Mouse (Mus musculus): ENCODE results near the gene Scube1. TPM values are rescaled to one million over a fixed set of nuclear protein-coding genes. Genes with fewer than 3 reads are reported as not detected.
A peak's percentile ranks its signal among the peaks of the same experiment; 100 is the strongest.

The Scube1 gene
- polyA plus RNA-seq (2012; rRNA removed) = 31.2 and 40.8 TPM in 2 replicates
- polyA plus RNA-seq (2014; fragmentation: Nextera tagmentation; extraction: Ambion mirVana) = 13.9 and 15.9 TPM in 2 replicates

- Histone ChIP-seq H3K4me2 (replicated peaks; ENCODE audit: low read depth, low read length, severe bottlenecking) (peak within 1 kb of the TSS; percentile 96), H3K36me3 (ENCODE audit: control insufficient read depth, insufficient read depth, low read length) (no peaks in the 10 kb centered on the region), H3K27me3 (ENCODE audit: control insufficient read depth, insufficient read depth, low read length) (peaks cover 35% of the 10 kb centered on the region), H3K9ac (ENCODE audit: low read depth, low read length, severe bottlenecking) (peak within 1 kb of the TSS; percentile 61), H3K27ac (replicated peaks; ENCODE audit: low read depth, low read length) (no peak within 1 kb of the TSS), H3K9me3 (ENCODE audit: control insufficient read depth, low read length) (no peaks in the 10 kb centered on the region), H3K4me1 (ENCODE audit: control insufficient read depth, insufficient read depth, low read length) (peaks cover 11% of the 10 kb centered on the region; the same call in 1 of the 2 replicates), H3K4me3 (replicated peaks; ENCODE audit: low read length) (peak within 1 kb of the TSS; percentile 68)
- ATAC-seq (ENCODE audit: low FRiP score, low read depth) (peak; percentile 94), DNase-seq (ENCODE audit: low spot score) (peak; percentile 81)
- 0 out of 2 replicates have a peak, but pooled peaks have one; percentile 36 for TF ChIP-seq POLR2A (IDR thresholded peaks at IDR 0.05; ENCODE audit: borderline replicate concordance, extremely low read depth, insufficient read depth, insufficient read length)
- WGBS = under 1% methylated on average over 31 of the region's 51 CpGs
Observed at GRCm38 (mm10) chr15:83724886-83725269, at the start of gene Scube1. Gene Scube1, minus strand, starts transcription at chr15:83725021.

DNA sequence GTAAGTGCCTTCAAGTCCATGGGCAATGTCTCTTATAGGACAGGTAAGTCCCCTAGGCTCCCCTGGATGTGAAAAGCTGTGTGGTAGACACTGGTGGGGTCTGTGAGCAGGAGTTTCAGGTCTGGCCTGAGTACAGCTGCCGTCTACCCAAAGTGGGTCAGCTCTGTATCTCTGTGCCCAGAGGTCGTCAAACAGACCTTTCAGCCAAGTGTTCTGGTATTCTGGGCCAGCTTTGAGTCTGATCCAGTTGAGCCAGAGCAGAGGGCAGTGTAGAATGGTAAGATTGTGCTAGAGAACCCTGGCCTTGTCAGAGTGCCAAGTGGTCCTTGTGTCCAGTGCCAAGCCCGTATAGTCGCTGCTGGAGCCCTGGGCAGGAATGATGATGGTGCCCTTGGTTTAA lies 48.1 kb upstream of the Scube1 start:
- H3K27ac ChIP-seq (replicated peaks; ENCODE audit: low read depth, low read length) = no peak overlapping the region
- WGBS = 89% methylated on average over 4 of the region's 4 CpGs
- DNase-seq (ENCODE audit: low spot score) = no peak
- peaks cover 9% of the 10 kb centered on the region; the same call in 1 of the 2 replicates for H3K27me3 ChIP-seq (ENCODE audit: control insufficient read depth, insufficient read depth, low read length)
- no peak overlapping the region for H3K9ac ChIP-seq (ENCODE audit: low read depth, low read length, severe bottlenecking)
- no peaks in the 10 kb centered on the region for H3K36me3 ChIP-seq (ENCODE audit: control insufficient read depth, insufficient read depth, low read length)
- H3K4me3 ChIP-seq (replicated peaks; ENCODE audit: low read length) = no peak overlapping the region
- TF ChIP-seq POLR2A (IDR thresholded peaks at IDR 0.05; ENCODE audit: borderline replicate concordance, extremely low read depth, insufficient read depth, insufficient read length) = no peak
- H3K4me2 ChIP-seq (replicated peaks; ENCODE audit: low read depth, low read length, severe bottlenecking) = no peak overlapping the region
- no peaks in the 10 kb centered on the region for H3K4me1 ChIP-seq (ENCODE audit: control insufficient read depth, insufficient read depth, low read length)
- ATAC-seq (ENCODE audit: low FRiP score, low read depth) = no peak
- H3K9me3 ChIP-seq (ENCODE audit: control insufficient read depth, low read length) = no peaks in the 10 kb centered on the region

DNA sequence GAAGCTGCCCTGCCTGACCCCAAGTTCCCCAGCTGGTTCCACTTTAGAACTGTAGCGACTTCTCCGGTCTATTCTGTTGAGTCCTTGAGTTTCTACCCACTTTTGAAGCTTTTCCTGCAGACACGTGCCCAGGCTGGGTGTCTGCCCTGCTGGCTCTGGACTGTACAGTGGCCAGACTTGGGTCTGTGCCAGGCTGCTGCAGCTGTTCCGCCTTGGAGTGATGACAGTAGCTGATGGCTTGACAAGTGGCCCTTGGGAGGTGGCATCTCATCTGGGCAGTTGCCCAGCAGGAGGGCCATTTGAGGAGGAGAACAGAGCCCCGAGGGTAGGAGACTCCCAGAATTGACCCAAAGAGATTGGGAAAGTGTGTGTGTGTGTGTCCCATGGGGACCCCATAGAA lies 47.6 kb upstream of the Scube1 start:
- Histone ChIP-seq H3K4me1 (ENCODE audit: control insufficient read depth, insufficient read depth, low read length) (no peaks in the 10 kb centered on the region), H3K27ac (replicated peaks; ENCODE audit: low read depth, low read length) (no peak overlapping the region), H3K27me3 (ENCODE audit: control insufficient read depth, insufficient read depth, low read length) (0 out of 2 replicates have a peak, but pooled peaks cover 4% of the 10 kb centered on the region), H3K4me2 (replicated peaks; ENCODE audit: low read depth, low read length, severe bottlenecking) (no peak overlapping the region), H3K9me3 (ENCODE audit: control insufficient read depth, low read length) (no peaks in the 10 kb centered on the region), H3K36me3 (ENCODE audit: control insufficient read depth, insufficient read depth, low read length) (no peaks in the 10 kb centered on the region), H3K4me3 (replicated peaks; ENCODE audit: low read length) (no peak overlapping the region), H3K9ac (ENCODE audit: low read depth, low read length, severe bottlenecking) (no peak overlapping the region)
- ATAC-seq (ENCODE audit: low FRiP score, low read depth) (no peak), DNase-seq (ENCODE audit: low spot score) (no peak)
- WGBS = 56% methylated on average over 5 of the region's 5 CpGs
- no peak for TF ChIP-seq POLR2A (IDR thresholded peaks at IDR 0.05; ENCODE audit: borderline replicate concordance, extremely low read depth, insufficient read depth, insufficient read length)

- H3K4me2 ChIP-seq (replicated peaks; ENCODE audit: low read depth, low read length, severe bottlenecking) = no peak overlapping the region
- no peaks in the 10 kb centered on the region for H3K27me3 ChIP-seq (ENCODE audit: control insufficient read depth, insufficient read depth, low read length)
- ATAC-seq (ENCODE audit: low FRiP score, low read depth) = no peak
- H3K4me3 ChIP-seq (replicated peaks; ENCODE audit: low read length) = no peak overlapping the region
- H3K9me3 ChIP-seq (ENCODE audit: control insufficient read depth, low read length) = no peaks in the 10 kb centered on the region
- no peak for DNase-seq (ENCODE audit: low spot score)
- no peak overlapping the region for H3K27ac ChIP-seq (replicated peaks; ENCODE audit: low read depth, low read length)
- no peak overlapping the region for H3K9ac ChIP-seq (ENCODE audit: low read depth, low read length, severe bottlenecking)
- no peak for TF ChIP-seq POLR2A (IDR thresholded peaks at IDR 0.05; ENCODE audit: borderline replicate concordance, extremely low read depth, insufficient read depth, insufficient read length)
- H3K4me1 ChIP-seq (ENCODE audit: control insufficient read depth, insufficient read depth, low read length) = no peaks in the 10 kb centered on the region
- 73% methylated on average over 8 of the region's 8 CpGs for WGBS
- H3K36me3 ChIP-seq (ENCODE audit: control insufficient read depth, insufficient read depth, low read length) = no peaks in the 10 kb centered on the region
Observed at GRCm38 (mm10) chr15:83771346-83772053, 46.7 kb upstream of the Scube1 start.

GRCm38 (mm10) chr15:83765388-83766029 lies 40.7 kb upstream of the Scube1 start:
- no peaks in the 10 kb centered on the region for H3K36me3 ChIP-seq (ENCODE audit: control insufficient read depth, insufficient read depth, low read length)
- no peak overlapping the region for H3K4me2 ChIP-seq (replicated peaks; ENCODE audit: low read depth, low read length, severe bottlenecking)
- no peaks in the 10 kb centered on the region for H3K4me1 ChIP-seq (ENCODE audit: control insufficient read depth, insufficient read depth, low read length)
- no peak overlapping the region for H3K27ac ChIP-seq (replicated peaks; ENCODE audit: low read depth, low read length)
- no peak for DNase-seq (ENCODE audit: low spot score)
- 27% methylated on average over 6 of the region's 6 CpGs for WGBS
- ATAC-seq (ENCODE audit: low FRiP score, low read depth) = no peak
- no peaks in the 10 kb centered on the region for H3K27me3 ChIP-seq (ENCODE audit: control insufficient read depth, insufficient read depth, low read length)
- H3K4me3 ChIP-seq (replicated peaks; ENCODE audit: low read length) = no peak overlapping the region
- no peak for TF ChIP-seq POLR2A (IDR thresholded peaks at IDR 0.05; ENCODE audit: borderline replicate concordance, extremely low read depth, insufficient read depth, insufficient read length)
- no peak overlapping the region for H3K9ac ChIP-seq (ENCODE audit: low read depth, low read length, severe bottlenecking)
- H3K9me3 ChIP-seq (ENCODE audit: control insufficient read depth, low read length) = no peaks in the 10 kb centered on the region

All from limb, embryonic 14.5 days (tissue).